Mouse (Mus musculus) forebrain, embryonic 14.5 days (tissue): ENCODE data around the gene Gpr137. TPM values are rescaled to one million over a fixed set of nuclear protein-coding genes. Genes with fewer than 3 reads are reported as not detected.

Source experiments
- ATAC-seq: fragments of 200-750 bp; cut with Nextera tagmentation; 2 replicates; pipeline ENCODE4 v1.8.0; 2017; ENCODE audit warnings: mild to moderate bottlenecking, moderate library complexity
- DNase-seq: peaks from one replicate; pipeline ENCODE4 v3.0.0-alpha.2; 2015; ENCODE audit warnings: low spot score
- H3K27ac ChIP-seq: fragments of 300-500 bp; sonication (generic); 2 replicates; pipeline ENCODE4 v1.5.1; 2014; ENCODE audit warnings: low read depth, mild to moderate bottlenecking, control low read depth, low read length, moderate library complexity
- H3K27me3 ChIP-seq: fragments of 300-500 bp; sonication (generic); replicated peaks from 2 replicates; pipeline ENCODE4 v1.6.1; 2014; ENCODE audit warnings: low read length, control low read depth, mixed read lengths; ENCODE audit not compliant: control insufficient read depth, insufficient read depth
- H3K36me3 ChIP-seq: fragments of 300-500 bp; sonication (generic); 2 replicates; pipeline ENCODE4 v1.6.1; 2014; ENCODE audit warnings: low read length, control low read depth; ENCODE audit not compliant: control insufficient read depth, insufficient read depth
- H3K4me1 ChIP-seq: fragments of 300-500 bp; sonication (generic); 2 replicates; pipeline ENCODE4 v1.6.1; 2014; ENCODE audit warnings: antibody characterized with exemption, low read length, control low read depth; ENCODE audit not compliant: control insufficient read depth, insufficient read depth
- H3K4me2 ChIP-seq: fragments of 300-500 bp; sonication (generic); 2 replicates; pipeline ENCODE4 v1.6.1; 2014; ENCODE audit warnings: mild to moderate bottlenecking, control low read depth, low read length
- H3K4me3 ChIP-seq: fragments of 300-500 bp; sonication (generic); 2 replicates; pipeline ENCODE4 v1.5.1; 2014; ENCODE audit warnings: low read depth, low read length, control low read depth
- H3K9ac ChIP-seq: fragments of 300-500 bp; sonication (generic); 2 replicates; pipeline ENCODE4 v1.6.1; 2014; ENCODE audit warnings: mild to moderate bottlenecking, low read length, control low read depth, moderate library complexity
- H3K9me3 ChIP-seq: fragments of 300-500 bp; sonication (generic); replicated peaks from 2 replicates; pipeline ENCODE4 v1.6.1; 2016; ENCODE audit warnings: low read length, control low read depth, mixed read lengths; ENCODE audit not compliant: control insufficient read depth
- WGBS: fragments of 180-500 bp; shearing (Covaris S2); extraction: QIAGEN DNeasy Blood & Tissue Kit; methylation state at CpG from one replicate; pipeline ENCODE4 v1.1.7; 2014; 5-methylcytosine and 5-hydroxymethylcytosine counted together
- polyA plus RNA-seq: library from polyadenylated mRNA; unstranded; fragments of >200 nt; fragmentation: Nextera tagmentation; extraction: Ambion mirVana; gene quantifications from 2 replicates; pipeline ENCODE4 v1.2.1, GENCODE M21; 2014

Gene Gpr137
- polyA plus RNA-seq, 1 experiment from 2014 or later = 38.1 TPM

DNA sequence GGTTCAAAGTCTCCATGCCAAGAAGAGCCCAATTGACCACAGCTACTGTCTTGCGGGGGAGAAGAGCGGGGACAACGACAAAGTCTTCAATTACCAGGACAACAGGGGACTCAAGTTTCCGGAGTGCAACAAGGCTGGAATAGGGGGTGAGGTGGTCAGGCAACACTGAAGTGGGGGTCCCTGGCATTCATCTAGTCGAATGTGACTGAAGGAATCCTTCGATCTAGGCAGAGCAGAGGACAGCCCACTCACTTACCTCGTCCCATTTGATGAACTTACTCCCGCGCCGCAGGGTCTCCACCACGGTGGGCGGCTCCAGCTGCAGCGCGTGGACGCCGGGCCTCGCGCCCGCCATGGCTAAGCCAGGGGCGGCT, 27.0 kb upstream of the Gpr137 start:
- H3K4me1 ChIP-seq = peaks cover 10% of the 10 kb centered on the region
- WGBS = 4% methylated on average over 20 of the region's 20 CpGs
- ATAC-seq = no peak
- no peaks in the 10 kb centered on the region for H3K27me3 ChIP-seq
- peak overlapping the region; percentile 33 for H3K4me3 ChIP-seq
- peak overlapping the region; percentile 51; the same call in 1 of the 2 replicates for H3K9ac ChIP-seq
- no peaks in the 10 kb centered on the region for H3K36me3 ChIP-seq
- no peak for DNase-seq
- H3K9me3 ChIP-seq = no peaks in the 10 kb centered on the region
- peak overlapping the region; percentile 46 for H3K4me2 ChIP-seq
- H3K27ac ChIP-seq = no peak overlapping the region

GRCm38 (mm10) chr19:6968491-6969271, 26.4 kb upstream of the Gpr137 start:
- Histone ChIP-seq H3K9me3 (no peaks in the 10 kb centered on the region), H3K36me3 (no peaks in the 10 kb centered on the region), H3K27ac (no peak overlapping the region), H3K9ac (no peak overlapping the region), H3K4me2 (peak overlapping the region; percentile 46), H3K27me3 (no peaks in the 10 kb centered on the region), H3K4me1 (peaks cover 10% of the 10 kb centered on the region), H3K4me3 (peak overlapping the region; percentile 33)
- WGBS = 13% methylated on average over 15 of the region's 15 CpGs
- ATAC-seq = no peak
- no peak for DNase-seq

GRCm38 (mm10) chr19:6956461-6956860, 14.2 kb upstream of the Gpr137 start:
- Histone ChIP-seq H3K4me2 (no peak overlapping the region), H3K9me3 (no peaks in the 10 kb centered on the region), H3K36me3 (peaks cover 12% of the 10 kb centered on the region; the same call in 1 of the 2 replicates), H3K9ac (no peak overlapping the region), H3K4me1 (peaks cover 8% of the 10 kb centered on the region), H3K4me3 (no peak overlapping the region), H3K27ac (no peak overlapping the region), H3K27me3 (no peaks in the 10 kb centered on the region)
- DNase-seq (no peak), ATAC-seq (no peak)
- whole genome bisulfite sequencing = 87% methylated on average over 10 of the region's 10 CpGs

- H3K9ac ChIP-seq = no peak overlapping the region
- WGBS = 88% methylated on average over 7 of the region's 7 CpGs
- no peak overlapping the region for H3K4me3 ChIP-seq
- DNase-seq (no peak), ATAC-seq (no peak)
- no peaks in the 10 kb centered on the region for H3K9me3 ChIP-seq
- H3K4me2 ChIP-seq = no peak overlapping the region
- H3K27ac ChIP-seq = no peak overlapping the region
- H3K36me3 ChIP-seq = peaks cover 12% of the 10 kb centered on the region; the same call in 1 of the 2 replicates
- H3K4me1 ChIP-seq = peaks cover 8% of the 10 kb centered on the region
- no peaks in the 10 kb centered on the region for H3K27me3 ChIP-seq
These were observed 13.1 kb upstream of the Gpr137 start for GRCm38 (mm10) chr19:6955424-6955823.

DNA sequence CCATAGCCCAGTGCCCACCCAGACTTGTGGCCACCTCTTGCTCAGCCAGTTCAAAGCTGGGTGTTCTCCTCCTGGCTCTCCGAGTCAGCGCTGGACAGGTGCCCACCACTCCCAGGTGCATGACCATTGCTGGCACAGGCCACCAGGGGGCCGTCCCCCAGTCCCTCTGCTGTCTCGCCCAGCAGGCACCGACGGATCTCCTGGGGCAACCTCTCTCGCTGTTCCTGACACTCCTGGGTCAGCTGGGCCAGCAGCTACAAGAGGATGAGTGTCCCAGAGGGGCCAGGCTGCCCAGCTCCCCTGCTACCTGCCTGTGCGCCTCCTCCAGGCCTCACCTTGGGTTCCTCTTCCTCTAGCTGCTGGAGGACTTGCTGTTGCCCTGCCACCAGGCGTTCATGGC, 11.8 kb upstream of the Gpr137 start:
- Histone ChIP-seq H3K4me2 (no peak overlapping the region), H3K4me1 (peaks cover 12% of the 10 kb centered on the region), H3K27me3 (no peaks in the 10 kb centered on the region), H3K9ac (no peak overlapping the region), H3K4me3 (no peak overlapping the region), H3K9me3 (no peaks in the 10 kb centered on the region), H3K27ac (no peak overlapping the region), H3K36me3 (peaks cover 12% of the 10 kb centered on the region; the same call in 1 of the 2 replicates)
- DNase-seq = no peak
- no peak for ATAC-seq
- WGBS = 58% methylated on average over 9 of the region's 9 CpGs

DNA sequence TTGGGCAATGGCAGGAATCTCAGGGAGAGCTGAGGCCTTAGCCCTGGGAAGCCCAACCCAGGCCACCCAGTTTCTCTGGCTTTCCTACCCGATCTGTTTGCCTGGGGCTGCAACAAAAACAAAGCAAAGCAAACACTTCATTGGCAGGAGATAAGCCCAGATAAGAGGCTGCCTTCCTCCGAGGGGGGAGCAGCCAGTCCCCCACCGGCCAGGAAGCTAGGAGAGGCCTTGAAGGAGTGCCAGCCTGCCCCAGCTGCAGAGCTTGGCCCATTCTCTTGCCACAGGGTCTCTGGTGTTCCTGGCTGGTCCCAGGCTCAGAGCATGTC, 10.4 kb upstream of the Gpr137 start:
- Histone ChIP-seq H3K27me3 (no peaks in the 10 kb centered on the region), H3K27ac (no peak overlapping the region), H3K4me1 (peaks cover 12% of the 10 kb centered on the region), H3K4me3 (no peak overlapping the region; the same call in 1 of the 2 replicates), H3K9ac (peak overlapping the region; percentile 80; the same call in 1 of the 2 replicates), H3K9me3 (no peaks in the 10 kb centered on the region), H3K4me2 (peak overlapping the region; percentile 94), H3K36me3 (peaks cover 12% of the 10 kb centered on the region; the same call in 1 of the 2 replicates)
- DNase-seq (no peak), ATAC-seq (no peak)
- WGBS = 21% methylated on average over 3 of the region's 3 CpGs

DNA sequence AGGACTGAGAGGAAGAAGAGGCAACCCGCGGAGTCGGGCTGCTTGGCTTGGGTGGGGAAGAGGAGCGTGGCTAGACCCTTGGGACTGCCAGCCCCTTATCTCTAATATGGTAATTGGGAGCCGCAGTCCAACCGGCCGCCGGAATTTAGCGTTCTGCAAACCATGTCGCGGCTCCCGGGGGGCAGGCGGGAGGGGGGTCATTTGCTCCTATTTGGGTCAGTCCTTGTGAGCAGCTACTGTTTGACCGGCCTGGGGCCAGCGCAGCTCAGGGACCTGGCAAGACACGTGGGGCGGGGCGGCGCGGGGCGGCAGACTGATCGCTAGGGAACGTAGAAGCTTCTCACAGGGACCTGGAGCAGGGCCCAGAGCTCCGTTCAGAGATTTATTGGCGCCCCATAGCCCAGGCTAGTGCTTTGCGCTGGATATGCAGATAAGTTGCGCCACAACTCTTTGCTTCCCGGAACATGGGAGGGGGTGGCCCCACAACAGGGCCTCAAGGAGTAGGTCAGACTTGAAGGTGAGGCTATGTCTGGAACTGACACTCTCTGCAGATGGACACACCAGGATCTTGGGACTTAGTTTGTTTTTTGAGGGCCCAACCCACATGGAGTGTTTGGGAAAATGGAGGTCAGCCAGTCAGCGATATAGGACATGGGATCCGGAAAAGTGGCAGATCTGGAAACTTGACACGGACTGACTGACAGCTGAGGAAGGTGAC, 9.9 kb upstream of the Gpr137 start:
- peak overlapping the region; percentile 58 for H3K4me3 ChIP-seq
- no peaks in the 10 kb centered on the region for H3K9me3 ChIP-seq
- DNase-seq (peak; percentile 74), ATAC-seq (peak; percentile 40)
- H3K9ac ChIP-seq = peak overlapping the region; percentile 80
- peaks cover 12% of the 10 kb centered on the region for H3K4me1 ChIP-seq
- WGBS = 4% methylated on average over 31 of the region's 31 CpGs
- no peaks in the 10 kb centered on the region for H3K27me3 ChIP-seq
- H3K27ac ChIP-seq = peak overlapping the region; percentile 94
- peak overlapping the region; percentile 94 for H3K4me2 ChIP-seq
- H3K36me3 ChIP-seq = peaks cover 12% of the 10 kb centered on the region; the same call in 1 of the 2 replicates

DNA sequence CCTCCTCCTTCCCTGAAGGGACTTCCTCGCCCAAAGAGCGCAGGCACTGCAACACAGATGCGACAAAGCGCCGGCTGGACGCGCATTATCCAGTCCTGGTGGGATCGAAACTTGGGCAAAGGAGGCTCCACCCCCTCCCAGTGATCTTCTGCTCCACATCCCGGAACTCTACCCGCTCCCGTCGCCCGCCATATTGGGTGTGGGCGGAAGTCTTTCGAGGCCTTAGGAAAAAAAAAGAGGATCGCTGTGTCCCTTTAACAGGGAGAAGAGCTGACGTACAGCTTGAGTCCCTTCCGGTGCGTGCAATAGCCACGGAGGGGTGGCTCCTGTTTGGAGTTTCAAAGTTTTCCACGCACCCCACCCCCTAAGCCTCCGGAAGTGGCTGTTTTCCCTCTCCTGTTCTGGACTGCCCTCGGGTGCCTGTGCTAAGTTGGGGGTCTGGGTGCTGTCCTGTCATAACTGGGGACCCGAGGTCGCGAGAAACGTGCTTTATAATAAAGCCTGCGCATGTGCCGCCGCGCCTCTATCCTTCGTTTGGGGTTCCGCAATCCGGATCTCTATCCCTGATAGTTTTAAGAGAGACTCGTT, 9.2 kb upstream of the Gpr137 start:
- Histone ChIP-seq H3K4me2 (peak overlapping the region; percentile 94), H3K4me1 (peaks cover 12% of the 10 kb centered on the region), H3K9ac (peak overlapping the region; percentile 80), H3K36me3 (peaks cover 12% of the 10 kb centered on the region; the same call in 1 of the 2 replicates), H3K27me3 (no peaks in the 10 kb centered on the region), H3K27ac (peak overlapping the region; percentile 94), H3K9me3 (no peaks in the 10 kb centered on the region), H3K4me3 (peak overlapping the region; percentile 58)
- WGBS = under 1% methylated on average over 35 of the region's 35 CpGs
- DNase-seq (peak; percentile 97), ATAC-seq (peak; percentile 81)
